Comparison of ENCODE assay signal across 8 mouse cellular contexts in genomic region chr2:157424904-157425642, GRCm38 (mm10). TPM values are rescaled to one million over a fixed set of nuclear protein-coding genes. Genes with fewer than 3 reads are reported as not detected.
DNase-seq lines count a peak whose midpoint lies in the region; ATAC-seq and TF ChIP-seq lines count a peak whose summit lies in the region.

No protein-coding gene starts in this region.

- H3K9ac ChIP-seq in hindbrain, postnatal 0 days (replicated peaks; ENCODE audit: low read length) = peak overlapping the region; percentile 99
- no peak overlapping the region; the same call in 1 of the 2 replicates for H3K9ac ChIP-seq in liver, embryonic 16.5 days (ENCODE audit: low read depth, low read length)

- 0 out of 2 replicates have a peak, but pooled peaks have one; percentile 1 for ATAC-seq in hindbrain, postnatal 0 days
- ATAC-seq in liver, embryonic 16.5 days (ENCODE audit: low read depth) = no peak

- peaks cover 38% of the 10 kb centered on the region for H3K4me1 ChIP-seq in hindbrain, postnatal 0 days (ENCODE audit: insufficient read depth, low read length)
- peaks cover 4% of the 10 kb centered on the region for H3K4me1 ChIP-seq in liver, embryonic 16.5 days (ENCODE audit: control insufficient read depth, low read depth, low read length)

- H3K4me3 ChIP-seq in hindbrain, postnatal 0 days (ENCODE audit: low read length) = peak overlapping the region; percentile 89
- peak overlapping the region; percentile 63 for H3K4me3 ChIP-seq in liver, embryonic 16.5 days (ENCODE audit: low read depth, low read length)

- H3K4me2 ChIP-seq in hindbrain, postnatal 0 days (ENCODE audit: low read depth, low read length) = peak overlapping the region; percentile 95
- peak overlapping the region; percentile 64 for H3K4me2 ChIP-seq in liver, embryonic 16.5 days (ENCODE audit: low read depth, low read length)

- no peaks in the 10 kb centered on the region; the same call in 1 of the 2 replicates for H3K36me3 ChIP-seq in hindbrain, postnatal 0 days (ENCODE audit: insufficient read depth, low read length)
- H3K36me3 ChIP-seq in liver, embryonic 16.5 days (ENCODE audit: control insufficient read depth, insufficient read depth) = no peaks in the 10 kb centered on the region

- 63% methylated on average over 16 of the region's 16 CpGs for WGBS in hindbrain, postnatal 0 days
- 59% methylated on average over 16 of the region's 16 CpGs for WGBS in liver, embryonic 16.5 days (ENCODE audit: insufficient replicate concordance)

- no peak for TF ChIP-seq CTCF in brain, embryonic 14.5 days (IDR thresholded peaks at IDR 0.05; ENCODE audit: borderline replicate concordance, extremely low read depth, insufficient read depth, insufficient read length)
- TF ChIP-seq CTCF in hindbrain, postnatal 0 days (IDR thresholded peaks at IDR 0.05; ENCODE audit: low read depth) = no peak

- H3K9me3 ChIP-seq in hindbrain, postnatal 0 days (ENCODE audit: low read length) = no peaks in the 10 kb centered on the region
- H3K9me3 ChIP-seq in liver, embryonic 16.5 days (replicated peaks; ENCODE audit: control insufficient read depth, low read length) = no peaks in the 10 kb centered on the region

- H3K27me3 ChIP-seq in hindbrain, postnatal 0 days (ENCODE audit: insufficient read depth, low read length) = no peaks in the 10 kb centered on the region
- H3K27me3 ChIP-seq in liver, embryonic 16.5 days (ENCODE audit: control insufficient read depth, insufficient read depth, low read depth, low read length) = peaks cover 17% of the 10 kb centered on the region

- TF ChIP-seq POLR2A in brain, embryonic 14.5 days (IDR thresholded peaks at IDR 0.05; ENCODE audit: borderline replicate concordance, extremely low read depth, insufficient read depth, insufficient read length, poor library complexity, severe bottlenecking) = no peak

- DNase-seq in embryo, embryonic 11 days = peak; percentile 34
- no peak for DNase-seq in embryo, embryonic 9.5 days (ENCODE audit: extremely low spot score)
- peak; percentile 32 for DNase-seq in brain, embryonic 14.5 days (ENCODE audit: low read depth)
- DNase-seq in hindbrain, postnatal 0 days (ENCODE audit: low spot score) = no peak
- DNase-seq in adrenal gland, adult 8-10 months = no peak
- DNase-seq in thymus, postnatal 10 days (ENCODE audit: low spot score in 2 of 2) = no peak
- no peak for DNase-seq in right cerebral cortex, adult 18-20 months

- peak overlapping the region; percentile 95 for H3K27ac ChIP-seq in hindbrain, postnatal 0 days
- no peak overlapping the region for H3K27ac ChIP-seq in liver, embryonic 16.5 days (ENCODE audit: low read length)

RNA-seq across cellular contexts. Expression of gene Src, which starts 6.8 kb away (rescaled TPM):
- polyA plus RNA-seq in brain, embryonic 14.5 days (2012; rRNA removed) = 87.7 and 98.1 TPM in 2 replicates
- 133 and 134 TPM in 2 replicates for total RNA-seq in hindbrain, postnatal 0 days (2014; rRNA removed)
- polyA plus RNA-seq in hindbrain, postnatal 0 days (2015; fragmentation: Nextera tagmentation; extraction: Ambion mirVana) = 23.2 and 25.4 TPM in 2 replicates
- 1.2 and 1.5 TPM in 2 replicates for polyA plus RNA-seq in liver, embryonic 16.5 days (2015; fragmentation: Nextera tagmentation; extraction: Ambion mirVana)
- 10 to 100 TPM; 18.3 to 32.9 (median 24.8) TPM for total RNA-seq in adrenal gland, adult 8-10 months (2022)

RNA-seq across cellular contexts. Expression of gene Manbal, which starts 57.7 kb away (rescaled TPM):
- polyA plus RNA-seq in brain, embryonic 14.5 days (2012; rRNA removed) = 80.2 and 93.0 TPM in 2 replicates
- 69.6 and 74.4 TPM in 2 replicates for total RNA-seq in hindbrain, postnatal 0 days (2014; rRNA removed)
- 133 and 135 TPM in 2 replicates for polyA plus RNA-seq in hindbrain, postnatal 0 days (2015; fragmentation: Nextera tagmentation; extraction: Ambion mirVana)
- polyA plus RNA-seq in liver, embryonic 16.5 days (2015; fragmentation: Nextera tagmentation; extraction: Ambion mirVana) = 20.1 and 20.5 TPM in 2 replicates
- 10 to 100 TPM; 36.3 to 40.3 (median 36.5) TPM for total RNA-seq in adrenal gland, adult 8-10 months (2022)

Comparison
In these comparisons a context has a peak if more than half of its experiments do, and no peak if none do; other contexts are left out.
1. DNase-seq: peak in embryo, embryonic 11 days (single experiment) and brain, embryonic 14.5 days (single experiment); none in embryo, embryonic 9.5 days (single experiment), hindbrain, postnatal 0 days (single experiment), adrenal gland, adult 8-10 months (single experiment), thymus, postnatal 10 days (0 of 2) and right cerebral cortex, adult 18-20 months (single experiment).